Mouse (Mus musculus): Measurements from ENCODE around the gene Tbc1d32. TPM values are rescaled to one million over a fixed set of nuclear protein-coding genes. Genes with fewer than 3 reads are reported as not detected.
A peak's percentile ranks its signal among the peaks of the same experiment; 100 is the strongest.

The Tbc1d32 gene
- polyA plus RNA-seq (2012) = not detected in 2 replicates

- H3K4me3 ChIP-seq (replicated peaks) = peak within 1 kb of the TSS; percentile 75
- no peaks in the 10 kb centered on the region for H3K36me3 ChIP-seq (ENCODE audit: control insufficient read depth)
These were observed at the start of gene Tbc1d32 for GRCm38 (mm10) chr10:56228568-56229209. Tbc1d32 (minus strand) TSS chr10:56228689.

GRCm38 (mm10) chr10:56227771-56228275, 666 bp downstream of the Tbc1d32 start:
- peaks cover 14% of the 10 kb centered on the region for H3K4me1 ChIP-seq (ENCODE audit: control insufficient read depth)
- no peaks in the 10 kb centered on the region for H3K27me3 ChIP-seq (ENCODE audit: control insufficient read depth)
- H3K9me3 ChIP-seq (ENCODE audit: control insufficient read depth, low read length) = no peaks in the 10 kb centered on the region
- TF ChIP-seq TAL1 (IDR thresholded peaks at IDR 0.05; ENCODE audit: low read length) = no peak
- no peak for TF ChIP-seq GATA1 (IDR thresholded peaks at IDR 0.05; ENCODE audit: low read length)
- H3K4me3 ChIP-seq (replicated peaks) = peak overlapping the region; percentile 75
- no peaks in the 10 kb centered on the region for H3K36me3 ChIP-seq (ENCODE audit: control insufficient read depth)

More at GRCm38 (mm10) chr10:56228568-56229209, at the start of gene Tbc1d32:
- Histone ChIP-seq H3K27me3 (ENCODE audit: control insufficient read depth) (no peaks in the 10 kb centered on the region), H3K9me3 (ENCODE audit: control insufficient read depth, low read length) (no peaks in the 10 kb centered on the region), H3K4me1 (ENCODE audit: control insufficient read depth) (peaks cover 14% of the 10 kb centered on the region)
- TF ChIP-seq GATA1 (IDR thresholded peaks at IDR 0.05; ENCODE audit: low read length) (no peak), TAL1 (IDR thresholded peaks at IDR 0.05; ENCODE audit: low read length) (no peak)

GRCm38 (mm10) chr10:56215797-56216196, 12.7 kb downstream of the Tbc1d32 start:
- Histone ChIP-seq H3K27me3 (ENCODE audit: control insufficient read depth) (no peaks in the 10 kb centered on the region), H3K4me1 (ENCODE audit: control insufficient read depth) (no peaks in the 10 kb centered on the region), H3K36me3 (ENCODE audit: control insufficient read depth) (no peaks in the 10 kb centered on the region; the same call in 1 of the 2 replicates), H3K4me3 (replicated peaks) (no peak overlapping the region), H3K9me3 (ENCODE audit: control insufficient read depth, low read length) (no peaks in the 10 kb centered on the region)
- TF ChIP-seq GATA1 (IDR thresholded peaks at IDR 0.05; ENCODE audit: low read length) = no peak
- TF ChIP-seq TAL1 (IDR thresholded peaks at IDR 0.05; ENCODE audit: low read length) = no peak

GRCm38 (mm10) chr10:56210343-56210742, 18.1 kb downstream of the Tbc1d32 start:
- TF ChIP-seq GATA1 (IDR thresholded peaks at IDR 0.05; ENCODE audit: low read length) = no peak
- no peak for TF ChIP-seq TAL1 (IDR thresholded peaks at IDR 0.05; ENCODE audit: low read length)
- Histone ChIP-seq H3K4me1 (ENCODE audit: control insufficient read depth) (no peaks in the 10 kb centered on the region), H3K27me3 (ENCODE audit: control insufficient read depth) (no peaks in the 10 kb centered on the region), H3K4me3 (replicated peaks) (no peak overlapping the region), H3K36me3 (ENCODE audit: control insufficient read depth) (no peaks in the 10 kb centered on the region; the same call in 1 of the 2 replicates), H3K9me3 (ENCODE audit: control insufficient read depth, low read length) (no peaks in the 10 kb centered on the region)

GRCm38 (mm10) chr10:56206802-56207404, 21.6 kb downstream of the Tbc1d32 start:
- no peaks in the 10 kb centered on the region for H3K27me3 ChIP-seq (ENCODE audit: control insufficient read depth)
- no peak overlapping the region for H3K4me3 ChIP-seq (replicated peaks)
- TF ChIP-seq TAL1 (IDR thresholded peaks at IDR 0.05; ENCODE audit: low read length) (no peak), GATA1 (IDR thresholded peaks at IDR 0.05; ENCODE audit: low read length) (no peak)
- no peaks in the 10 kb centered on the region for H3K36me3 ChIP-seq (ENCODE audit: control insufficient read depth)
- no peaks in the 10 kb centered on the region for H3K4me1 ChIP-seq (ENCODE audit: control insufficient read depth)
- peaks cover 3% of the 10 kb centered on the region for H3K9me3 ChIP-seq (ENCODE audit: control insufficient read depth, low read length)

GRCm38 (mm10) chr10:56204348-56204747, 24.1 kb downstream of the Tbc1d32 start:
- TF ChIP-seq GATA1 (IDR thresholded peaks at IDR 0.05; ENCODE audit: low read length) = no peak
- TF ChIP-seq TAL1 (IDR thresholded peaks at IDR 0.05; ENCODE audit: low read length) = no peak
- no peaks in the 10 kb centered on the region for H3K27me3 ChIP-seq (ENCODE audit: control insufficient read depth)
- H3K9me3 ChIP-seq (ENCODE audit: control insufficient read depth, low read length) = peaks cover 3% of the 10 kb centered on the region
- H3K4me3 ChIP-seq (replicated peaks) = no peak overlapping the region
- no peaks in the 10 kb centered on the region for H3K4me1 ChIP-seq (ENCODE audit: control insufficient read depth)
- H3K36me3 ChIP-seq (ENCODE audit: control insufficient read depth) = no peaks in the 10 kb centered on the region

GRCm38 (mm10) chr10:56199902-56200301, 28.6 kb downstream of the Tbc1d32 start:
- Histone ChIP-seq H3K36me3 (ENCODE audit: control insufficient read depth) (no peaks in the 10 kb centered on the region), H3K27me3 (ENCODE audit: control insufficient read depth) (no peaks in the 10 kb centered on the region), H3K9me3 (ENCODE audit: control insufficient read depth, low read length) (peaks cover 3% of the 10 kb centered on the region), H3K4me1 (ENCODE audit: control insufficient read depth) (no peaks in the 10 kb centered on the region), H3K4me3 (replicated peaks) (no peak overlapping the region)
- no peak for TF ChIP-seq TAL1 (IDR thresholded peaks at IDR 0.05; ENCODE audit: low read length)
- no peak for TF ChIP-seq GATA1 (IDR thresholded peaks at IDR 0.05; ENCODE audit: low read length)

- no peaks in the 10 kb centered on the region for H3K36me3 ChIP-seq (ENCODE audit: control insufficient read depth)
- TF ChIP-seq GATA1 (IDR thresholded peaks at IDR 0.05; ENCODE audit: low read length) (no peak), TAL1 (IDR thresholded peaks at IDR 0.05; ENCODE audit: low read length) (no peak)
- H3K9me3 ChIP-seq (ENCODE audit: control insufficient read depth, low read length) = no peaks in the 10 kb centered on the region
- no peak overlapping the region for H3K4me3 ChIP-seq (replicated peaks)
- no peaks in the 10 kb centered on the region for H3K4me1 ChIP-seq (ENCODE audit: control insufficient read depth)
- no peaks in the 10 kb centered on the region for H3K27me3 ChIP-seq (ENCODE audit: control insufficient read depth)
These were observed 29.8 kb downstream of the Tbc1d32 start for GRCm38 (mm10) chr10:56198691-56199090.

GRCm38 (mm10) chr10:56194310-56194709, 34.2 kb downstream of the Tbc1d32 start:
- no peak overlapping the region for H3K4me3 ChIP-seq (replicated peaks)
- H3K4me1 ChIP-seq (ENCODE audit: control insufficient read depth) = no peaks in the 10 kb centered on the region
- no peaks in the 10 kb centered on the region for H3K9me3 ChIP-seq (ENCODE audit: control insufficient read depth, low read length)
- no peaks in the 10 kb centered on the region for H3K27me3 ChIP-seq (ENCODE audit: control insufficient read depth)
- H3K36me3 ChIP-seq (ENCODE audit: control insufficient read depth) = no peaks in the 10 kb centered on the region
- TF ChIP-seq GATA1 (IDR thresholded peaks at IDR 0.05; ENCODE audit: low read length) (no peak), TAL1 (IDR thresholded peaks at IDR 0.05; ENCODE audit: low read length) (no peak)
